Mouse (Mus musculus) MEL (cell line): ENCODE results near the gene Slc17a5. TPM values are rescaled to one million over a fixed set of nuclear protein-coding genes. Genes with fewer than 3 reads are reported as not detected.

Experiments used
- DNase-seq: peaks from one replicate; pipeline ENCODE4 v3.0.0; 2011; ENCODE audit warnings: low read depth, low spot score
- H3K27ac ChIP-seq: 2 replicates; pipeline ENCODE4 v1.5.1; 2012; ENCODE audit warnings: low read depth, mild to moderate bottlenecking, control low read depth, low read length, moderate library complexity; ENCODE audit not compliant: control insufficient read depth
- H3K27me3 ChIP-seq, 2 experiments: fragments of 150-350 bp in 1 of 2; sonication (generic) in 1 of 2; 2 replicates each; pipeline ENCODE4 v1.6.1; 2012; ENCODE audit warnings: low read length in 2 of 2, mild to moderate bottlenecking in 2 of 2, improper control_type of control experiment in 1 of 2, moderate library complexity in 1 of 2; ENCODE audit not compliant: insufficient read depth in 2 of 2, control insufficient read depth in 1 of 2
- H3K36me3 ChIP-seq, 2 experiments: 2 replicates each; pipeline ENCODE4 v1.6.1; 2012 to 2014; ENCODE audit warnings: low read length in 2 of 2, improper control_type of control experiment in 1 of 2, inconsistent platforms in 1 of 2, mild to moderate bottlenecking in 1 of 2; ENCODE audit not compliant: insufficient read depth in 2 of 2, control insufficient read depth in 1 of 2
- H3K4me1 ChIP-seq, 2 experiments: fragments of 150-350 bp in 1 of 2; sonication (generic) in 1 of 2; 2 replicates each; pipeline ENCODE4 v1.6.1; 2012; ENCODE audit warnings: low read length in 2 of 2, improper control_type of control experiment in 1 of 2, mild to moderate bottlenecking in 1 of 2; ENCODE audit not compliant: insufficient read depth in 2 of 2, control insufficient read depth in 1 of 2
- H3K4me3 ChIP-seq, 2 experiments: fragments of 150-350 bp in 1 of 2; sonication (generic) in 1 of 2; 2 replicates each; pipeline ENCODE4 v1.5.1; 2012; ENCODE audit warnings: low read depth in 2 of 2, low read length in 2 of 2, mild to moderate bottlenecking in 2 of 2, moderate library complexity in 2 of 2, control low read depth in 1 of 2, improper control_type of control experiment in 1 of 2; ENCODE audit not compliant: control insufficient read depth in 1 of 2, insufficient read depth in 1 of 2
- H3K79me2 ChIP-seq: 2 replicates; pipeline ENCODE4 v1.6.1; 2012; ENCODE audit warnings: mild to moderate bottlenecking, low read length, moderate library complexity; ENCODE audit not compliant: control insufficient read depth, poor library complexity, insufficient read depth
- H3K9ac ChIP-seq: 2 replicates; pipeline ENCODE4 v1.6.1; 2012; ENCODE audit warnings: low read depth, mild to moderate bottlenecking, control low read depth, low read length, moderate library complexity; ENCODE audit not compliant: control insufficient read depth, poor library complexity, severe bottlenecking
- H3K9me3 ChIP-seq: fragments of 150-350 bp; sonication (generic); replicated peaks from 2 replicates; pipeline ENCODE4 v1.6.1; 2012; ENCODE audit warnings: mild to moderate bottlenecking, low read length, improper control_type of control experiment, moderate library complexity; ENCODE audit not compliant: insufficient read depth
- BHLHE40 ChIP-seq: IDR thresholded peaks from 2 replicates; pipeline ENCODE4 v1.6.1; 2012; ENCODE audit warnings: low read depth, mild to moderate bottlenecking, inconsistent platforms, low read length, improper control_type of control experiment, borderline replicate concordance
- CHD1 ChIP-seq: IDR thresholded peaks from 2 replicates; pipeline ENCODE4 v1.6.1; 2012; ENCODE audit warnings: low read depth, mild to moderate bottlenecking, inconsistent platforms, low read length, improper control_type of control experiment
- CHD2 ChIP-seq: IDR thresholded peaks from 2 replicates; pipeline ENCODE4 v1.6.1; 2011; ENCODE audit warnings: low read length, improper control_type of control experiment
- CTCF ChIP-seq, 3 experiments: IDR thresholded peaks in 2 of 3; conservative IDR thresholded peaks in 1 of 3; 2 replicates each; pipeline ENCODE4 v1.5.1; 2011 to 2012; ENCODE audit warnings: low read length in 3 of 3, low read depth in 2 of 3, mild to moderate bottlenecking in 2 of 3, improper control_type of control experiment in 1 of 3, inconsistent platforms in 1 of 3, mixed read lengths in 1 of 3, moderate library complexity in 1 of 3; ENCODE audit not compliant: control insufficient read depth in 1 of 3, insufficient read depth in 1 of 3, poor library complexity in 1 of 3, severe bottlenecking in 1 of 3
- E2F4 ChIP-seq: IDR thresholded peaks from 2 replicates; pipeline ENCODE4 v1.6.1; 2011; ENCODE audit warnings: low read depth, low read length, improper control_type of control experiment, borderline replicate concordance
- EP300 ChIP-seq, 2 experiments: IDR thresholded peaks; 2 replicates each; pipeline ENCODE4 v1.6.1; 2011; ENCODE audit warnings: improper control_type of control experiment in 2 of 2, low read length in 2 of 2, low read depth in 1 of 2, mild to moderate bottlenecking in 1 of 2
- GABPA ChIP-seq: IDR thresholded peaks from 2 replicates; pipeline ENCODE4 v1.6.1; 2012; ENCODE audit warnings: low read depth, mild to moderate bottlenecking, inconsistent platforms, low read length, improper control_type of control experiment, moderate library complexity
- GATA1 ChIP-seq: IDR thresholded peaks from 2 replicates; pipeline ENCODE4 v1.6.1; 2011; ENCODE audit warnings: low read depth, low read length, improper control_type of control experiment
- HCFC1 ChIP-seq: IDR thresholded peaks from 2 replicates; pipeline ENCODE4 v1.6.1; 2012; ENCODE audit warnings: low read depth, mild to moderate bottlenecking, inconsistent platforms, low read length, improper control_type of control experiment, moderate library complexity
- MAFK ChIP-seq: IDR thresholded peaks from 2 replicates; pipeline ENCODE4 v1.6.1; 2011; ENCODE audit warnings: low read depth, mild to moderate bottlenecking, low read length, improper control_type of control experiment, borderline replicate concordance
- MEF2A ChIP-seq: IDR thresholded peaks from 2 replicates; pipeline ENCODE4 v1.6.1; 2014; ENCODE audit warnings: low read depth, mild to moderate bottlenecking, inconsistent platforms, low read length, improper control_type of control experiment; ENCODE audit not compliant: poor library complexity, insufficient replicate concordance, severe bottlenecking; ENCODE audit errors: extremely low read depth
- MXI1 ChIP-seq: IDR thresholded peaks from 2 replicates; pipeline ENCODE4 v1.6.1; 2011; ENCODE audit warnings: mild to moderate bottlenecking, low read depth, low read length, improper control_type of control experiment
- MYB ChIP-seq: IDR thresholded peaks from 2 replicates; pipeline ENCODE4 v1.6.1; 2011; ENCODE audit warnings: mild to moderate bottlenecking, low read depth, low read length, improper control_type of control experiment
- MYC ChIP-seq: IDR thresholded peaks from 2 replicates; pipeline ENCODE4 v1.6.1; 2011; ENCODE audit warnings: low read depth, mild to moderate bottlenecking, low read length, improper control_type of control experiment, moderate library complexity
- NELFE ChIP-seq: IDR thresholded peaks from 2 replicates; pipeline ENCODE4 v1.6.1; 2011; ENCODE audit warnings: low read depth, low read length, improper control_type of control experiment
- NRF1 ChIP-seq: IDR thresholded peaks from 2 replicates; pipeline ENCODE4 v1.6.1; 2014; ENCODE audit warnings: low read depth, mild to moderate bottlenecking, inconsistent platforms, low read length, improper control_type of control experiment, moderate library complexity; ENCODE audit not compliant: poor library complexity, insufficient read depth, severe bottlenecking
- POLR2AphosphoS2 ChIP-seq: IDR thresholded peaks from 2 replicates; pipeline ENCODE4 v1.6.1; 2011; ENCODE audit warnings: low read length, improper control_type of control experiment
- SIN3A ChIP-seq: IDR thresholded peaks from 2 replicates; pipeline ENCODE4 v1.6.1; 2012; ENCODE audit warnings: low read length, improper control_type of control experiment, inconsistent platforms
- SMC3 ChIP-seq: IDR thresholded peaks from 2 replicates; pipeline ENCODE4 v1.6.1; 2011; ENCODE audit warnings: low read depth, low read length, improper control_type of control experiment
- TAL1 ChIP-seq: IDR thresholded peaks from 2 replicates; pipeline ENCODE4 v1.6.1; 2012; ENCODE audit warnings: mild to moderate bottlenecking, inconsistent platforms, low read length, moderate library complexity, mixed read lengths
- TBP ChIP-seq: IDR thresholded peaks from 2 replicates; pipeline ENCODE4 v1.8.0; 2011; ENCODE audit warnings: low read depth, low read length, improper control_type of control experiment
- UBTF ChIP-seq: IDR thresholded peaks from 2 replicates; pipeline ENCODE4 v1.6.1; 2012; ENCODE audit warnings: low read depth, mild to moderate bottlenecking, inconsistent platforms, low read length, improper control_type of control experiment, moderate library complexity, borderline replicate concordance; ENCODE audit not compliant: insufficient read depth
- USF1 ChIP-seq: IDR thresholded peaks from 2 replicates; pipeline ENCODE4 v1.6.1; 2014; ENCODE audit warnings: low read depth, mild to moderate bottlenecking, inconsistent platforms, low read length, improper control_type of control experiment, moderate library complexity
- USF2 ChIP-seq, 2 experiments: IDR thresholded peaks; 2 replicates each; pipeline ENCODE4 v1.6.1; 2011 to 2012; ENCODE audit warnings: improper control_type of control experiment in 2 of 2, low read length in 2 of 2, borderline replicate concordance in 1 of 2, inconsistent platforms in 1 of 2, low read depth in 1 of 2, mild to moderate bottlenecking in 1 of 2; ENCODE audit not compliant: insufficient read depth in 1 of 2
- ZC3H11A ChIP-seq: IDR thresholded peaks from 2 replicates; pipeline ENCODE4 v1.6.1; 2012; ENCODE audit warnings: low read depth, mild to moderate bottlenecking, inconsistent platforms, low read length, improper control_type of control experiment
- ZKSCAN1 ChIP-seq: IDR thresholded peaks from 2 replicates; pipeline ENCODE4 v1.6.1; 2012; ENCODE audit warnings: low read depth, mild to moderate bottlenecking, inconsistent platforms, low read length, improper control_type of control experiment, moderate library complexity
- ZMIZ1 ChIP-seq: IDR thresholded peaks from 2 replicates; pipeline ENCODE4 v1.6.1; 2012; ENCODE audit warnings: low read depth, mild to moderate bottlenecking, inconsistent platforms, low read length, improper control_type of control experiment, moderate library complexity
- ZNF384 ChIP-seq: IDR thresholded peaks from 2 replicates; pipeline ENCODE4 v1.6.1; 2012; ENCODE audit warnings: low read depth, mild to moderate bottlenecking, inconsistent platforms, low read length, improper control_type of control experiment
- polyA plus RNA-seq, 2 experiments: library from polyadenylated mRNA; stranded (reverse) in 1 of 2; unstranded in 1 of 2; fragments of >175 nt in 1 of 2; fragments of >200 nt in 1 of 2; gene quantifications; 2 replicates each; pipeline versions ENCODE4 v1.2.1 to v1.2.4; 2012; ENCODE audit warnings: low replicate concordance in 2 of 2, low read depth in 1 of 2; ENCODE audit not compliant: insufficient read length in 2 of 2, insufficient read depth in 1 of 2, missing spikeins in 1 of 2
- total RNA-seq: library from RNA; depleted of rRNA; stranded (reverse); fragments of 300-350 nt; gene quantifications from 2 replicates; pipeline ENCODE4 v1.2.3, GENCODE M21; 2012

The Slc17a5 gene
- total and polyA plus RNA-seq, 3 experiments = 3.5 to 4.1 TPM; not detected in 1

GRCm38 (mm10) chr9:78629991-78630390 lies 42.1 kb upstream of the Slc17a5 start:
- Histone ChIP-seq H3K4me1 (no peaks in the 10 kb centered on the region), H3K36me3 (peaks cover 0 to 3% of the 10 kb centered on the region in 2 experiments; a peak in 2 of 4 replicates)
- DNase-seq = no peak
- TF ChIP-seq TBP (no peak), MXI1 (no peak), POLR2AphosphoS2 (no peak), CTCF (IDR thresholded peaks at IDR 0.05 in 2 of 3, conservative IDR thresholded peaks at IDR 0.05 in 1 of 3; ENCODE audit: control insufficient read depth in 1 of 3, insufficient read depth in 1 of 3, low read depth in 2 of 3, low read length in 3 of 3, poor library complexity in 1 of 3, severe bottlenecking in 1 of 3) (no peak), MAFK (no peak), MEF2A (no peak), GATA1 (no peak), EP300 (IDR thresholded peaks at IDR 0.05; ENCODE audit: low read depth in 1 of 2, low read length in 2 of 2) (no peak), BHLHE40 (no peak), USF1 (no peak), GABPA (no peak), USF2 (IDR thresholded peaks at IDR 0.05; ENCODE audit: borderline replicate concordance in 1 of 2, insufficient read depth in 1 of 2, low read depth in 1 of 2, low read length in 2 of 2) (no peak), NELFE (no peak), SMC3 (no peak)
- TF ChIP-seq, all 39 proteins: peak for 0
- Histone ChIP-seq H3K4me3 (no peak overlapping the region), H3K9me3 (no peaks in the 10 kb centered on the region), H3K27ac (no peak overlapping the region), H3K9ac (no peak overlapping the region), H3K79me2 (no peaks in the 10 kb centered on the region), H3K27me3 (peaks cover 4 to 6% of the 10 kb centered on the region in 2 experiments; a peak in 3 of 4 replicates)

GRCm38 (mm10) chr9:78623301-78623747 lies 35.5 kb upstream of the Slc17a5 start:
- H3K4me3 ChIP-seq = no peak overlapping the region

More at GRCm38 (mm10) chr9:78623301-78623747, 35.5 kb upstream of the Slc17a5 start:
- H3K27me3 ChIP-seq = peaks cover 7 to 16% of the 10 kb centered on the region in 2 experiments
- H3K79me2 ChIP-seq = no peaks in the 10 kb centered on the region
- no peaks in the 10 kb centered on the region for H3K4me1 ChIP-seq
- no peak for TF ChIP-seq CHD2
- no peak for TF ChIP-seq NRF1
- no peak for TF ChIP-seq E2F4
- no peak for TF ChIP-seq TAL1
- TF ChIP-seq UBTF = no peak
- no peak for TF ChIP-seq MYC
- TF ChIP-seq CTCF (IDR thresholded peaks at IDR 0.05 in 2 of 3, conservative IDR thresholded peaks at IDR 0.05 in 1 of 3; ENCODE audit: control insufficient read depth in 1 of 3, insufficient read depth in 1 of 3, low read depth in 2 of 3, low read length in 3 of 3, poor library complexity in 1 of 3, severe bottlenecking in 1 of 3) = no peak
- no peak for TF ChIP-seq BHLHE40
- no peak for TF ChIP-seq ZMIZ1
- TF ChIP-seq SIN3A = no peak
- no peak for TF ChIP-seq ZKSCAN1
- TF ChIP-seq GATA1 = no peak
- no peak for TF ChIP-seq ZNF384
- TF ChIP-seq TBP = no peak
- TF ChIP-seq CHD1 = no peak
- TF ChIP-seq MYB = no peak
- TF ChIP-seq ZC3H11A = no peak
- TF ChIP-seq HCFC1 = no peak
- TF ChIP-seq, all 39 proteins: peak for 0
- no peaks in the 10 kb centered on the region for H3K9me3 ChIP-seq
- H3K36me3 ChIP-seq = no peaks in the 10 kb centered on the region
- H3K9ac ChIP-seq = no peak overlapping the region
- no peak overlapping the region for H3K27ac ChIP-seq
- DNase-seq = no peak
